Mouse (Mus musculus) hematopoietic stem cell, adult 5-6 weeks (primary cell): ENCODE measurements around the gene Ddx17. TPM values are rescaled to one million over a fixed set of nuclear protein-coding genes. Genes with fewer than 3 reads are reported as not detected.
A peak's percentile ranks its signal among the peaks of the same experiment; 100 is the strongest.

ENCODE experiments used
- ATAC-seq, 2 experiments: fragments of 125-278 bp in 1 of 2; replicated peaks in 1 of 2; 2 replicates each; pipeline ENCODE4 v1.8.0; 2016 to 2017; ENCODE audit warnings: inconsistent platforms in 2 of 2, mild to moderate bottlenecking in 2 of 2, moderate number of reproducible peaks in 2 of 2, low read depth in 1 of 2, moderate TSS enrichment in 1 of 2; ENCODE audit not compliant: low FRiP score in 2 of 2, poor library complexity in 2 of 2, severe bottlenecking in 2 of 2, insufficient read depth in 1 of 2, low TSS enrichment in 1 of 2
- total RNA-seq: library from RNA; stranded (forward); fragments of 172-1452, 232-1000 nt; gene quantifications from 2 replicates; pipeline ENCODE4 v1.2.3, GENCODE M21; 2017

Ddx17 gene
- total RNA-seq, 1 experiment from 2014 or later: 243 TPM

DNA sequence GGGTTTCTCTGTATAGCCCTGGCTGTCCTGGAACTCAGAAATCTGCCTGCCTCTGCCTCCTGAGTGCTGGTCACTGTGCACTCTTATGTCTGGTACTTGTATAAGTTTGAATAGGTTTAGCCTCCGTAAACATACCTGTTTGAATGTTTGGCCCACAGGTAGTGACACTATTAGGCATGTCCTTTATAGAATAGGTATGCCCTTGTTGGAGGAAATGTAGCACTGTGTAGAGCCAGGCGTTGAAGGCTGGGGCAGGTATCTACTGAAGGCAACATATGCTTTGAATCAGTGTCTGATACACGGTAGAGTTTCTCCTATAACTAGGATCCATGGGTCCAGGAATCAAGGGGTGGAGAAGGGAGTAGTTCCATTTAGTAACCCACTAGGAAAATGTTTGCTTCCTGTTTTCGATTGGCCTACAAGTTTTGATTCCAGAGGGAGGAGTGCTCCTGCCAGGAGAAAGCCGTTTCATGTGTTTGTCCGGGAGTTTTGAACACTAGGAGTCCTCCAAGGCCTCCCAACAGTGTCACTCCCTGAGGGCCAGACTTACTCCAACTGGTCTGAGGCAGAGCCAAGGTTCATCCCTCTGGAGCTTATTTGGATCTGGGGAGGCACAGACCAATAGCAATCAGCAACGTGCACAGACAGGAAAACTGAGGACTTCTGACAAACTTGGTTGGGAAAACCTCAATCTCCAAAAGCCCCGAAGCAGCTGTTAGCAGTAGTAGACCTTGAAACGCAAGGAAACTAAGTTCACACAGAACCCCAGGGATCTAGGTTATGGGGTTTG lies 20.4 kb downstream of the Ddx17 start:
- ATAC-seq: no peak

DNA sequence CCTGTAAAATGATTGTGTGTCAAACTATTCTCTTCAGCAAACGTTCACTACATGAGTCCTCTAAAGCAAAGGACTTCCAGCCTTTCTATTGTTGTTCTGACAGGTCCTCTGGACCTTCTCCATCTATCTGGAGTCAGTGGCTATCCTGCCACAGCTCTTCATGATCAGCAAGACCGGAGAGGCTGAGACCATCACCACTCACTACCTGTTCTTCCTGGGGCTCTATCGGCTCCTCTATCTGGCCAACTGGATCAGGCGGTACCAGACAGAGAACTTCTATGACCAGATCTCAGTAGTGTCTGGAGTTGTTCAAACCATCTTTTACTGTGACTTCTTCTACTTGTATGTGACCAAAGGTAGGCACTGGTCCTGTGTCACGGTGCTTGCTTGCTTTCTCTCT lies 21.0 kb downstream of the Ddx17 start:
- ATAC-seq: no peak

DNA sequence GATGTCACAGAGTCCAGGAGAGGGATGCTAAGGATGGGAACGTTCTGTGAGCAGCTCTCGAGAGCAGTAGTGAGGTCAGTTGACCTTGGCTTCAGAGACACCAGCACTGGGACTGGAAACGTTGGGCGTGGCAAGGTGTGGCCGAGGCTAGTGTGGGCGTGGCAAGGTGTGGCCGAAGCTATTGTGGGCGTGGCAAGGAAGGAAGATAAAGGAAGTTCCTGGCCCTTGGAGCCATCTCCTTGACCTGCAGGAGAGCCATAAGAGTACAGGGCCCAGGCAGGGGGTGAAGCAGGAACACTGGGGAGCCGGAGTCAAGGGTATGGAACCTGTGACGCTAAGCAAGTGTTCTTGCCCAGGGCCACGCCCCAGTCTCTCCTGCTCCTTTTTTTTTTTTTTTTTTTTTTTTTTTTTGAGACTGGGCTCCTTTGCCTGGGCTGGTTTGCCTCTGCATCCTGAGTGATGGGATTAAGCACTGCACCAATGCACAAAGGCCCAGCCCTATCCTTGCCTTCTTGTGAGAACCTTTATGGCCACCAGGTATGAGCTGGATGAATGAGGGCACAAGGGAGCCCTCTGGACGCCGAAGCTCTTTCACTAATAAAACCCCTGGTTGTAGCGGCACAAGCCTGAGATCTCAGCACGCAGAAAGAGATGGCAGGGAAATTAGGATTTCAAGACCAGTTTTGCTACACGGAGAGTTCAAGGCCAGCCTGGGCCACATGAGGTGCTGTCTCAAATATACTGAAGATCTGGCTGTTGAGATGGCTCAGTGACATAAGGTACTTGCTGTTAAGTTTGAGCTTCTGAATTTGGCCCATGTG lies 26.9 kb downstream of the Ddx17 start:
- no peak for ATAC-seq

DNA sequence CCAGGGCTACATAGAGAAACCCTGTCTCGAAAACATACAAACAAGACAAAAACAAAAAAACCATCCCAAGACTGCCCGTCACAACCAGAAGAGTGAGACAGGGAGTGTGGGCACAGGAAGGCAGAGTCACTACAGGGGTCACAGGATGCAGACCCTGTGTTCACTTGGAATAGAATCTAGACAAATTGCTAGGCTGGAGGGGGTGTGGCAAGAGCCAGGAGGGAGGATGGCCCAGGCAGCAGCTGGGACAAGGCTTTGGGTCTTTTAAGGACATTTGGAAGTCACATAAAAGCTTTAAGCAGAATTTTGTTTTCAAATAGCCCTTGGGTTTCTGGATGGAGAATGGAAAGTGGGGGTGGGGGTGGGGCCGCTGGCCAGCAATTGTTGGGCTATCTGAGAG lies 28.0 kb downstream of the Ddx17 start:
- ATAC-seq: no peak

DNA sequence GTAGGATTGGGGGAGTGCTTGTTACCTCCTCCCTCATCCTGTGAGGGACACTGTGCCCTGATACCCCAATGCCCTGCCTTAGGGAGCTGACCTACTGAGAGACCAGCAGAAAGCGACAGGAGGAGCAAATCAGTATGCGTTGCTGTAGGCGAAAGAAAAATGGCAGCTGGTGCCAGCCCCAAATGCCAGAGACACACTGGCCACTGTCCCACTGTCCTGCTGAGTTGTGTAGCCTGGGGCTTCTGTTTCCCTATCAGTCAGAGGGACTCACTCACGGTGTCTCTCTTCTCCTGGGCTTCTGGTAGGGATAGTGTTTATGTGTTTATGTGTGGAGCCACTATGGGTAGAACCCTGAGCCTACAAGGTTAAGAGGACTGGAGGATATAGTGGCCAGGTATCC lies 28.8 kb downstream of the Ddx17 start:
- no peak for ATAC-seq

DNA sequence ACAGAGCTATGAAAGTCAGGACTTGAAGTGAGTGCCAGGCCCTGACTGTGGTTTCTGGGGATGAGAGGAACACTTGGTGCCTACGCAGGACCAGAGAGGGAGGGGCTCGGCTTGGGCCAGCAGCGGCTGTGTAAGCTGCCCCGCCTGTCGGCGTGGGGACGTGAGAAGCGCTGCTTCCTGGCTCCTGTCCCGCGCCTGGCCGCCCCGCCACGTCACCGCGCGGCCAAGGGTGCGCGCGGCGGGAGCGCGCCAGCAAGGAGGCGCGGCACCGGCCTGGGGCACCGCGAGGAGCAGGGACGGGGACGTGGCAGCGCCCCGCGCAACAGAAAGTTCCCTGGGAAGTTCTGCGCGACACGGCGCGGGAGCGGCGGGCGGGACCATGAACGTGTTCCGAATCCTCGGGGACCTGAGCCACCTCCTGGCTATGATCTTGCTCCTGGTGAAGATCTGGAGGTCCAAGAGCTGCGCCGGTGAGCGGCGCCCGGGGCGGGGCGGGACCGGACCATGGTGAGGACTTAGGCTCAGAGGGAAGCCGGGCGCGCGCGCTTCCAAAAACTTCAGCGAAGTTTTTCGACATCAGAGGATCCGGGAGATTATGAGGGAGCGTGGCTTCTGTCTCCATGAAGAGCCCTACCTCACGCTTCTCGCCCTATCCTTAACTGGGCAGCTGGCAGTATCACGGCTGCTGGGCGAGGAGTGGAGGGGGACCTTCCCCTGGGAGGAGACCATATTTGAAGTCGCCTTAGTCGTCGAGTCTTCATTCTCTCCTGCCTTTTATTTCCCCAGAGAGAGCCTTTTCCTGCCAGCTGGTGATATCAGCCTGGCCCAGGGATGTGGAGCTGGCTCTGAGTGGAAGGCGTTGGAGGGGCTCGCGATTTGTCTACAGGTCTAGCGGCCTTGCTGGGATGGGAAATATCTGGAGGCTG lies 30.1 kb downstream of the Ddx17 start, which contains the start of gene Kdelr3:
Kdelr3 (plus strand) TSS at position 241 of the 926 bp plus-strand sequence.
- peak; percentile 9 to 27; a peak in 1 of 4 replicates for ATAC-seq

DNA sequence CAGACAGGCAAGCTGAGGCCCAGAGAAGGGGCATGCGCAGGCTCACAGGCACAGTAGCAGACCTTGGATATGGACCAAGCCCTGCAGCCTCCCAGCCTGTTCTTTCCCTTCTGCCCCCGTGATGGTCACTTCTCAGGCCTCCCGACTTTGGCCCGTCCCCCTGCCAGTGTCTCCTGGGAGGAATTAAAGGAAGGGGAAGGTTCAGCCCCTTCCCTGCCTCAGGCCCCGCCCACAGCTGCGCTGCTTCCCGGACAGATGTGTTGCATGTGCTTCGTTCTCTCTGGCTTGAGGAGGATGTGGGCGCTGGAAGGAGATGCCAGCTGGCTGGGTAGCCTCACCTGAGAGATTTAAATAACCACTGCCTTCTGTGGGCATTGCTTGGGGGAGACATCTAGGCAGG lies 32.6 kb downstream of the Ddx17 start:
- no peak for ATAC-seq

DNA sequence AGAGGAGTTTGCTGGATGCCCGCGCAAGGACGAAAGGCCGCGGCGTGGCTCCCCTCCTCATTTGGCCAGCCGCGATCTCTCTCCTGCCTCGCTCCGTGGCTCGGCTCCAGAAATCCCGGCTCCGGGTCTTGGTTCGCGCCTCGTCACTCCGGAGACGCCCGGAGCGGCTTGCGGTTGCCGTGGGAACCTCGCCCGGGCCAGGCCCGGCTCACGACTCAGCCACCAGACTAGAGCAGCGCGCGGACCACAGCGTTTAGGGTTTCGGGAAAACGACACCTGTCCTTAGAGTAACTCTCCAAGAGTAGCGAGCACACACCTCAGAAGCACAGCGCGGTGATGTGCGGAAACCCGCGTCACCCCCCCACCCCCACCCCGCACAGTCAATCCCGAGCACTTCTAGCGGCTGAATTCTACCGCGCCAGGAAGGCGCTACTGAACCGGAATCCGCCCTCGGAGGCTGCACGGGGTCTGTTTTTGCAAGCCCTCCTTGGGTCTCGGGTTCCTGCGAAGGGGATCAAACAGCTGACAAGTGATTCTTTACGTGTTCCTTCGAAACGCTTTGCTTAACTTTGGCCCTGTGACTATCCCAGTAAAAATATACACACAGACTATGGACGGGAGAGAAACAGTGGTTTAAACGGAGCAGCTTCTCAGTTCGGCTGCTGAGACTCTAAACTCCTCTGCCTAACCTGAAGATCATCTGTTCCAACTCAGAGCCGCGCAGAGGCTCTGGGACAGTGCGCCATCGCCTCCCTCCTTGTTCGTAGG lies 34.8 kb downstream of the Ddx17 start:
- peak; percentile 51 to 66; a peak in 3 of 4 replicates for ATAC-seq

DNA sequence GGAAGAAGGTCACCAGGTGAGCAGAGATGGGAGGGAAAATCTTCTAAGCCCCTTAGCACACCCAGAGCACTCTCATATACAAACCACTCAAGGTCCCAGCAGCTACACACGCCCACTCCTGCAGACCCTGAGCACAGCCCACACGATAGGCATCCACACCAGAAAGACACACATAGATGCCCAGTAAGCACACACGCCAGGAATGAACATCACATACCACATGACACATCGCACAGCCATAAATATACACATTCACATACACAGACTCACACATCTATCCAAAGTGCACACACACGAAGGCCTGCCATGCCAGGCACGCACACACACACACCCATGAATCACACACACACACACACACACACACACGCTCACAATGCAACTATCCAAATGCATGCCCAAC lies 36.1 kb downstream of the Ddx17 start:
- no peak for ATAC-seq

DNA sequence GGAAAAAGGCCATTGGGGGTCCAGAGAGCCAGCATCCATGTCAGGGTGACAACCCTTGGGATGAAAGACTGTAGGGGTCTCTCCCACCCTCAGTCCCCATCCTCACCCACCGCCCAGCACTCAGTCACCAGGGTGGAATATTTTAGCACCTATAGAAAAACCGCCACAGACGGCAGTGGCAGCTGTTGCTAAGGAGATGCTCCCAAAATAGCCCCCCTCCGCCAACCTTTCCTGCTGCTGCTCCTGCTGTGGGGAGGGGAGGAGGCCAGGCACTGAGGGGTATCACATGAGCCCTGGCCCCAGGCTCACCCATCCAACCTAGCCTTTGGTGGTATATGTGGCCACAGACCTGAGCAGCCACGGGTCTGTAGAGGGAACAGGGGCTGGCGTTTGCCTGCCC lies 36.5 kb downstream of the Ddx17 start:
- ATAC-seq: no peak

DNA sequence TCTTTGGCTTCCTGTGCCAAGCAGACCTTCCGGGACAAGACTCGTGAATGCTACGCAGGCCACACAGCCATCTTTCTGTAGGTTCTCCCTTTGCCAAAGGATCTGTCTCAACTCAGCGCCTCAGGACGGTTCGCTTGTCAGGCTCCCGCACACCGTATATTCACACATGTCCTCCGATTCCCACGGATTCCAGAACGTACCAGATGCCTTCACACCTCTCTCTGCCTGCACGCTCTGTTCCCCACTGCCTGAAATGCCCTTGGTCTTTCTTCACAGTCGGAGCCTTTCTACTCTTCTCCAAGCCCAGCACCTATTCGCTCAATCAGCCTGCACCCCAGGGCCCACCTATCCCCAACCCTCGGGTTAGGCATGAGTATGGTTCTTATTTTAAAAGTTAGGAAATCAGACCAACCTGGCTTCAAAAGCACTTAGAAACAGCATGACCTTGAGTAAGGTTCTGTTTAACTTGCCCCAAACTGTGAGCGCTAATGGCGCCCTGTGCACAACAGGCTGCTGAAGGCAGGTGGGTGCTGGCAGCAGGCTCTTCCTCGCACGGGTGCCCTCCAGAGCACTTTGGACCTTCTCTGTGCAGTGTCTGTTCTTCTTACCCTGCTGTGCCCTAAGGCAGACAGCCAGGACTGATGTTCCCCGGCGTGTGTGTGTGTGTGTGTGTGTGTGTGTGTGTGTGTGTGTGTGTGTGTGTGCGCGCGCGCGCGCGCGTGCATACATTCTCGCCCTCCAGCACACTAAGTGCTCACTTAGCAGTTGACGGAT lies 39.3 kb downstream of the Ddx17 start:
- ATAC-seq: no peak

DNA sequence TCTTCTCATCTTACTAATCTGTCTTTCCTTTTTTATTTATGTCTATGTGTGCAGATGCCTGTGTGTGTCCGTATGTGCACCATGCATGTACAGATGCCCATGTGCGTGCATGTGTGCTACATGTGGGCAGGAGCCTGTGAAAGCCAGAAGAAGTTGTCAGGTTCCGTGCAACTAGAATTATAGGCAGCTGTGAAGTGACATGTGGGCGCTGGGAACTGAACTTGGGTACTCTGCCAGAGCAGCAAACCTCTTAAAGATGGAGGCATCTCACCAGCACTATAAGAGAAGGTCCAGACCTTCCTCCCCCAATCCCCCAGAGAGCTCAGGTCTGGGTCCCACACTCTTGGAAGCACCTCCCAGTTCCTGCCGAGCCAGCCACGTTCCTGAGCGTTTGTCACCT lies 40.1 kb downstream of the Ddx17 start:
- no peak for ATAC-seq

DNA sequence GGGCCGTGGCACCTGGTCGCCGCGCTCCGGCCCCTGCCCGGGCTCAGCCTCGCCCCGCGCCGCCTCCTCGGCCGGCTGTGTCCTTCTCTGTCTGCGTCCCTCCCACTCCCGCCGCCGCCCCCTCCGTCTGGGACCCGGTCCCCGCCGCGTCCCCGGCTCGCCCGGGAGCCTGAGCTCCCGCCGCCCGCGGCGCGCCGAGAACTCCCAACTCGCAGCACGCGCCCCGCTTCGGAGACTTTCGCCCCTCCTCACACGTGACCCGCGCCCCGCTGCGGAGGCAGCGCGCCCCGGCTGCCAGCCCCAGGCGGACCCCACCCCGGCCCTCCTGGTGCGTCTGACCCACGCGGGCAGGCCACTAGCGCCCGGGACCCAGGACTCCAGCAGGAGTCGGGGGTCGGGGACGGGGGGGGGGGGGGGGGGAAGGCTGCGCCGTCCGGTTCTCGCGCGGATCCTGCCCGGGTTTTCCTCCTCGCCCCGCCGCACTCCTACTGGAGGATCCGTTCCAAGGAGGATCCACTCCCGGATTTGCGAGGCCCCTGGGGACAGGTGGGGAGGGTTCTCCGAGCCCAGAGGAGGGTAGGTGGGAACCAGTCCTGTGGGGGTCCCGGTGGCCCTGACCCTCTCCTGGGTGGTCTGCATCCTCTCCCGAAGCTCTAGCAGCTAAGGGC lies 40.8 kb downstream of the Ddx17 start:
- no peak for ATAC-seq

DNA sequence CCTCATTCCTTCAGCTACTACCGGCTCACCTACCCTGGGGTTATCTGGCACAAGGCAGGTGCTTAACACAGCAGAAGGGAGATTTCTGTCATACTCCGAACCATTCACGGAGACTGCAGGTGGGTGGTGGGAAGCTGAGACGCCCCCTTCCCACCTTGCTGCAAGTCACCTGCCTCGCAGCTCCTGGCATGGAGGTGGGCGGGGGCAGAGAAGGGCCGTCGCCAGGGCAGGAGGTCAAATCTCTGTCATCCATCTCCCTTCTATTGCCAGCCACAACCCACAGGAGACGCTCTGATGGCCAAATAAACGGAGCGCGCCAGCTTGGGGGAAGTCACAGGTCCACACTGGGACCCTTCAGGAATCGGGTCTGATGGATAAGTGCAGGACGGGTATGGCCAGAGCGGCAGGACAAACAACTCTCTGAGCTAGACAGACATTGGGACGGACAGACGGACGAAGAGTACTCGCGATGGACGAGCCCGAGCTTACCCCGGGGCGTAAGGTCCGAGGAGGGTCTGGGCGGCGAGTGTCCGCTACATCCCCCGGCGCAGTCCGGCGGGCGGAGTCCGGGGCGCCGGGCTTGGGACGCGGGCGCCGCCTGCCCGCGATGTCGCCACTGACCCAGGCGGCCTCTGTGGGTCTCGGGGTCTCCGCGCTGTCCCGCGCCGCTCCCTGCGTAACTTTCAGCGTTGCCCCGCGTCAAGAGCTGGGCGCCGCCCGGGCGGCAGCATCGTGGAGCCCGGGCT lies 41.7 kb downstream of the Ddx17 start, which contains the start of gene Kcnj4:
Kcnj4 (minus strand) TSS at position 535 of the 746 bp plus-strand sequence.
- ATAC-seq: no peak

DNA sequence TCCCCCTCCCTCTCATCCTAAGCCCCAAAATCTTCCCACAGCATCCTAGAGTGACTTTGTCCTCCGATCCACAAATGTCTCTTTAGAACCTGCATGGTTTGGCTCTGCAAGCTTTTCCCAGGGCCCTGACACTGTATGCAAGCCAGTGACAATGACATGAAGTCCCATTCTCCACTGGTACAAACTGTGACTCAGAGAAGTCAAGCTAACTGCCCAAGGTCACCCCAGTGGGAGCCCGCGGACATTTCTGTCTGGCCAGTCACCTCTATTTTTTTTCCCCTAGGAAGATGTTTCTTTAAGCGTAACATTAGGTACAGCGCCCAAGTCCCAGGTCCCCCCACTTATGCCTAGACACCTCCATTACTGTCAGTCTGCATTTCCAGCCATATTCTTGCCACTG lies 43.1 kb downstream of the Ddx17 start:
- ATAC-seq: no peak
